Mouse (Mus musculus): Measurements from ENCODE around the gene Zswim7. TPM values are rescaled to one million over a fixed set of nuclear protein-coding genes. Genes with fewer than 3 reads are reported as not detected.

The Zswim7 gene
- total RNA-seq, 1 experiment from 2014 or later = 6.1 TPM

- ATAC-seq (replicated peaks in 1 of 2; ENCODE audit: insufficient read depth in 1 of 2, low FRiP score in 2 of 2, low TSS enrichment in 1 of 2, low read depth in 1 of 2, poor library complexity in 2 of 2, severe bottlenecking in 2 of 2) = no peak
Observed at GRCm38 (mm10) chr11:62266466-62267214, 14.5 kb downstream of the Zswim7 start.

DNA sequence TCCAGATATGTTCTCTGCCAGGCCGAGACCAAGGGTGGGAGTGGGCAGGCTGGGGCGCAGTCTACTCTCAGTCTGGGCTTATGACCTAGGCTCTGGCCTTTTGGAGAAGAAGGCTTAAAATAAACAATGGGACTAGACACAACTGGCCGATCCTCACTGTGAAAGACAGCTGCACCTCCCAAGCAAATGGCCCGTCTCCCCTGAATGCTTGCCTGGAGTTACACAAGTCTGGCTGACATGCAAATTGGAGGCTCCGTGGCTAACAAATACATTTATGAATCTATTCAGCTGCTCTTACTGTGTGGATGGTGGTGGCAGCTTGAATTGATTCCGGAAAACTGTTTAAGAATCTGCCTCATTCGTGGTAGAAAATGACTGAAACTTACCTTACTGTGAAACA lies 15.5 kb downstream of the Zswim7 start:
- ATAC-seq (replicated peaks in 1 of 2; ENCODE audit: insufficient read depth in 1 of 2, low FRiP score in 2 of 2, low TSS enrichment in 1 of 2, low read depth in 1 of 2, poor library complexity in 2 of 2, severe bottlenecking in 2 of 2) = no peak

DNA sequence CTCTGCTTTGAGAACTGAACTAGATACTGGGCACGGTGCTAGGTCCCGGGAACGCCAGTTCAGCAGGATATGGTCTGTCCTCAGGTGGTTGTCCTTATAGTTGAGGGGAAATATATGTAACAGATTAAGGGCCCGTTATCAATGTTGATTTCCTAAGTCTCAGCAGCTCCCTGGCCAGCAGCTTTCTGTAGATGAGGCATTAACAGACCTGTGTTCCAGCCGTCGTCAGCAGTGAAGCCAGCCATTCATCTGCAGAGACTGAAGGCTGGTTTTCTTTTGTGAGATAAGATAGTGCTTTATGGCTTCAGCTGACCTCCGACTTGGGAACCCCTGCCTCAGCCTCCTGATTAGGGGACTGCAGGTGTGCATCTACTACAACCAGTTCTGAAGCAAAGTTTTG lies 17.2 kb downstream of the Zswim7 start:
- ATAC-seq (replicated peaks in 1 of 2; ENCODE audit: insufficient read depth in 1 of 2, low FRiP score in 2 of 2, low TSS enrichment in 1 of 2, low read depth in 1 of 2, poor library complexity in 2 of 2, severe bottlenecking in 2 of 2) = no peak

DNA sequence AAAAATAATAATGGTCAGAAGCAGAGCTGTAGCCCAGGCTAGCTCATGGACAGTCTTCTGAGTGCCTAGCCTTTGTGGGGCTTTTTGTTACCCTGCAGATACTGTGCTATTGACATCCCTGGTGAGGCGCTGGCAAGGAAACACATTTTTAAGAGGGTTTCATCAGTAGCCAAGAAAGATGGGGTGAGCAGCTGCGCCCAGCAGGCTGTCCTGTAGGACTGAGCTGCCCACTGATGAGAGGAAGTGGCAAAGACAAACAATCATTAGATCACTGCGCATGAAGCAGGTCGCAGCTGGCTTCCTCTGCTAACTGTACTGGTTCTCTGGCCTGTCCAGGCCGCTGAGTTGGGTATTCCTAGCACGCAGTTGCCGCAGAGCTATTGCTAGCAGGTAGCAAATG lies 17.6 kb downstream of the Zswim7 start:
- no peak for ATAC-seq (replicated peaks in 1 of 2; ENCODE audit: insufficient read depth in 1 of 2, low FRiP score in 2 of 2, low TSS enrichment in 1 of 2, low read depth in 1 of 2, poor library complexity in 2 of 2, severe bottlenecking in 2 of 2)

DNA sequence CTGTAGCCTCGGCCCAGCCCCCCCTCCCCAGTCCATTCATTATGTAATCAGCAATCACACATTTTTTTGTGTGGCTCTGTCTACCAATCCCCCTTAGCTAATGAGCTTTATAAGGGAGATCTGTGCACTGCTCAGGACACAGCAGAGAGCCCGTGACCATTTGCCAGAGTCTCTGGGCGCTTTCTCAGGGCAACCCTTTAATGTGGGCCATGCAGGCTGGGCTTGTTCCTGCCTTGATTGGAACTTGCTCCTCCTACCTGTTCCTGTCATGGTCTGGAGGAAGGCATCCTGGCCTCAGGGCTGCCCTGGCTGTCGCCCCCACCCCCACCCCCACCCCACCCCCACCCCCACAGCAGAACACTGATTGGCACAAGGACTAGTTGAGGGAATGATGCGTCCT lies 22.0 kb downstream of the Zswim7 start:
- ATAC-seq (replicated peaks in 1 of 2; ENCODE audit: insufficient read depth in 1 of 2, low FRiP score in 2 of 2, low TSS enrichment in 1 of 2, low read depth in 1 of 2, poor library complexity in 2 of 2, severe bottlenecking in 2 of 2) = no peak

- no peak for ATAC-seq (replicated peaks in 1 of 2; ENCODE audit: insufficient read depth in 1 of 2, low FRiP score in 2 of 2, low TSS enrichment in 1 of 2, low read depth in 1 of 2, poor library complexity in 2 of 2, severe bottlenecking in 2 of 2)
Observed at GRCm38 (mm10) chr11:62253380-62253779, 27.8 kb downstream of the Zswim7 start.

GRCm38 (mm10) chr11:62251047-62251446 lies 30.1 kb downstream of the Zswim7 start:
- ATAC-seq (replicated peaks in 1 of 2; ENCODE audit: insufficient read depth in 1 of 2, low FRiP score in 2 of 2, low TSS enrichment in 1 of 2, low read depth in 1 of 2, poor library complexity in 2 of 2, severe bottlenecking in 2 of 2) = peak; percentile 55 to 70

- no peak for ATAC-seq (replicated peaks in 1 of 2; ENCODE audit: insufficient read depth in 1 of 2, low FRiP score in 2 of 2, low TSS enrichment in 1 of 2, low read depth in 1 of 2, poor library complexity in 2 of 2, severe bottlenecking in 2 of 2)
Observed at GRCm38 (mm10) chr11:62249266-62250037, 31.7 kb downstream of the Zswim7 start.

DNA sequence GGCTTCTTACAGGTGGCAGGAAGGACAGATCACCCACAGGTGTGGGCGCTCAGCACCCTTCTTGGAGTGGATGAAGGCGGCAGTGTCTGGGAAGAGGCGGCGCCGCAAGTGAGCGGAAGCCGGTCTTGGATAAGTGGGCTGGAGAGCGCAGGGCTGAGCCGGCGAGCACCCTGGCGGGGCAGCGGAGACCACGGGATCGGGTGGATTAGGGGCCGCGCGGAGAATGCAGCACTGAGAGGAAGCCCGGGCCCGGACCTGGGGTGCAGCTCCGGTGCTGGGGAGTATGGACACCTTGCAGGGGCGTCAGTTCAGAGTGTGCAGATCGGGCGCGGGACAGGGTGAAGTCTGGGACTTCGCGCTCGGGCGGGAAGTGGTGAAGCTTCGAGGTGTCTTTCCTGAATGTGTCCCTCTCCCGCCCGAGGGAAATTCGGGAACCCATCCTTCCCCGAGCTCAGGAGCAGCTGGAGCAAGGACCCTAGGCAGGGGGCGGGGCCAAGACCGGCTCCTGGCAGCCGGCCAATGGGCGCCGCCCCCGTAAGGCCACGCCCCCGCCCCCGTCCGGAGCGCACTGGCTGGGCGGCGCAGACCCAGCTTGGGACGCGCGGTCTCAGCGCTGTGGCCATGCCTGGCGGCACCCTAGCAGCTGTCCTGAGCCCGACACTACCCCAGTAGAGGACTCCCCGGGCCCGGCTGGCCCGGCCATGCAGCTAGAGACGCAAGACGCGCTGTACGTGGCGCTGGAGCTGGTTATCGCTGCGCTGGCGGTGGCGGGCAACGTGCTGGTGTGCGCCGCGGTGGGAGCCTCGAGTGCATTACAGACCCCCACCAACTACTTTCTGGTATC lies 32.6 kb downstream of the Zswim7 start, which contains the start of gene Adora2b:
Adora2b (plus strand) TSS at position 584 of the 844 bp plus-strand sequence.
- ATAC-seq (replicated peaks in 1 of 2; ENCODE audit: insufficient read depth in 1 of 2, low FRiP score in 2 of 2, low TSS enrichment in 1 of 2, low read depth in 1 of 2, poor library complexity in 2 of 2, severe bottlenecking in 2 of 2) = peak; percentile 18 to 30; a peak in 1 of 4 replicates

- no peak for ATAC-seq (replicated peaks in 1 of 2; ENCODE audit: insufficient read depth in 1 of 2, low FRiP score in 2 of 2, low TSS enrichment in 1 of 2, low read depth in 1 of 2, poor library complexity in 2 of 2, severe bottlenecking in 2 of 2)
Observed at GRCm38 (mm10) chr11:62247759-62248400, 33.3 kb downstream of the Zswim7 start.

DNA sequence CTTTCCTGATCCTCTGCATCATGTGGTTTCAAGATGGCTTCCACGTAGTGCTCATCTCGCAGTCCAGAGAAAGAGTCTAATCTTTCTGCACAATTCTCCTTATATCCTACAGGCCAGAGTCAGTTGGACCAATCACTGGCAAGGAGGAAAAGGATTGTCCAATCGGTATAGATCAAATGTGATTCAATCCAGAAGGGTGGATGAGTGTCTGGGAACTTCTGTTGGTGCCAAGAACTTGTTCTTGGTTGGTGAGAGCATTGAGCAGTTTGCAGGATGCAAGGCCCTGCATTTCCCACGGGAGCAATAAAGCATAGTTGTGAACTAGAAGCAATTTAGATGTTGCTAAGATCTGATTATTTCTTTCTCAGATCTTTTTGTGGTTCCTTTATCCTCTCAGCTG lies 36.7 kb downstream of the Zswim7 start:
- no peak for ATAC-seq (replicated peaks in 1 of 2; ENCODE audit: insufficient read depth in 1 of 2, low FRiP score in 2 of 2, low TSS enrichment in 1 of 2, low read depth in 1 of 2, poor library complexity in 2 of 2, severe bottlenecking in 2 of 2)

DNA sequence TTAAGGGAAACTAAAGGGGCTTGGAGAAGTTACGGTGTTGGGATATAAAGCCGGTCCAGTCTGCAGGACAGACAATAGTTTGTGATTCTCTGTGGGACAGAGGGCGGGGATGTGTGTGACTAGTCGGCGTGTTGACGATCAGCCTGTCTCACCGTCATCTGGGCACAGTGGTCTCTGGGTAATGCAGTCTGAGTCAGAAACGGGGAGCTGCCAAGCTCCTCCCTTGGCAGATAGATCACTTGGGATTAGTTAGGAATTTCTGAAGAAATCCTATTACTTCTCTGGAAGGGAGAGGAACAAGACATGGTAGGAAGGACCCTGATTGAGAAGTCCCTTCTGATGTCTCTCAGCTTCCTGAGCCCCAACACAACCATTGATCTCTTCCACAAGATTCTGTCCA lies 37.3 kb downstream of the Zswim7 start:
- ATAC-seq (replicated peaks in 1 of 2; ENCODE audit: insufficient read depth in 1 of 2, low FRiP score in 2 of 2, low TSS enrichment in 1 of 2, low read depth in 1 of 2, poor library complexity in 2 of 2, severe bottlenecking in 2 of 2) = no peak

DNA sequence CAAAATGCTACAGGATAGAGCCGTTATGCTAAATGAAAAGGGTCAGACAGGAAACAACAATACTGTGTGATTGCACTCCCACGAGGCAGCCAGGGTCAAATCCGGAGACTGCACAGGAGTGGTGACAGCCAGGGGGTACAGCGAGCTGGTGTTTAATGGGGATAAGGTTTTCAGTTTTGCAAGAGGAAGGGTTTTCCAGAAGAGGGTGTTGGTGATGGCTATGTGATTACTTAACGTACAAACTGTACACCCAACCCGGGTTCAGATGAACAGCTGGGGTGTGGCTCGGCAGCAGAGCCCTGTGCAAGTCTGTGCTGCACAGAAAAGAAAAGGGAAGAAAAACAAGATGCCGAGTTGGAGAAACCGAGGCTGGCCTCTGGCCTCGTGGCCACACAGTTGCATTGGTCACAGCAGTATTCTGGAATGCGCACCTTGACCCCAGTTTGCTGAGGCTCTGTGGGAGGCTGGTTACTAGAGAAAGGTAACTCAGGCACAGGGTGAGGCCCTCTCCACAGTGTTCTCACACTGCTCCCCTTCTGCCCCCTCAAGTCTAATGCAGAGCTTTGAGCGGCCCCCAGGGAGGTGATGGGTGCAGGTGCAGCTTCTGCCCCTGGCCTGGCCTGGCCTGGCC lies 40.4 kb downstream of the Zswim7 start:
- ATAC-seq (replicated peaks in 1 of 2; ENCODE audit: insufficient read depth in 1 of 2, low FRiP score in 2 of 2, low TSS enrichment in 1 of 2, low read depth in 1 of 2, poor library complexity in 2 of 2, severe bottlenecking in 2 of 2) = no peak

DNA sequence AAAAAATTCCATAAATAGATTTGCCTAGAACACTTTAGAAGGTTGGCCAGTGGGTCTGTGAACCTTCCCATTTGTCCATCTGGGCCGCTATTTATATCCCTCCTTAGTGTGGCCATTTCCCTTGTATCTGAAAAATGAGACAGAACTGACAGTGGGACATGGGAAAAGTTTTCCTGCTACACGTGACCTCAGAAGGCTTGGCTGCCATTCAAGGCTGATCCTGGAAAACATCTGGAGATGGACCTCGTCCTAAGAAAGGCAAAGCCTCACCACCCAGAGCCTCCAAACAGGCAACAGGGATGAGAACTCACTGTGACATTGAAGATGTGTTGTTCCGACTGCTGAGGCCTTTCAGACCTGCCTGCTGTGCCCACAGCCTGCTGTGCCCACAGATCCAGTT lies 56.4 kb downstream of the Zswim7 start:
- no peak for ATAC-seq (replicated peaks in 1 of 2; ENCODE audit: insufficient read depth in 1 of 2, low FRiP score in 2 of 2, low TSS enrichment in 1 of 2, low read depth in 1 of 2, poor library complexity in 2 of 2, severe bottlenecking in 2 of 2)

- ATAC-seq (replicated peaks in 1 of 2; ENCODE audit: insufficient read depth in 1 of 2, low FRiP score in 2 of 2, low TSS enrichment in 1 of 2, low read depth in 1 of 2, poor library complexity in 2 of 2, severe bottlenecking in 2 of 2) = peak; percentile 88 to 93
Observed at GRCm38 (mm10) chr11:62223962-62224361, 57.2 kb downstream of the Zswim7 start.

DNA sequence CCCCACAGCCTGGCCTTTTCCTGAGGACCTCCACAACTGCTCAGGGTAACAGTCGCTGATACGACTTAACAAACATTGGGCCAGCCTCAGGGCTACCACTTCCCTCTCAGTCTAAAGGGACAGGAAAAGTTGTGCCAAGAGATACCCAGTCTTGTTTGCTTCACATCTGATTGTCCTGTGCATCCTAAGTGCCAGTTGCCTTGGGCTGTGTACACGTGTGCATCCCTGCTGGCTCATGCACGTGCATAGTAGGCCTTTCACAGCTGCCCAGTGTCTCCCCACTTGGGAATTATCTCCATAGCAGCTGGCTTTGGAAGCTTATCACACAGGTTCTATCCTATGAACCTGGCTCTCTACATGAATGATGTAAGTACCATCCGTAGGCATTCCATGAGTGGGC lies 57.8 kb downstream of the Zswim7 start:
- no peak for ATAC-seq (replicated peaks in 1 of 2; ENCODE audit: insufficient read depth in 1 of 2, low FRiP score in 2 of 2, low TSS enrichment in 1 of 2, low read depth in 1 of 2, poor library complexity in 2 of 2, severe bottlenecking in 2 of 2)

Data from hematopoietic stem cell, adult 5-6 weeks (primary cell).